Mouse (Mus musculus) midbrain, embryonic 11.5 days (tissue): ENCODE measurements around the gene Myh1. TPM values are rescaled to one million over a fixed set of nuclear protein-coding genes. Genes with fewer than 3 reads are reported as not detected.

Experiments
- ATAC-seq: fragments of 200-750 bp; cut with Nextera tagmentation; 2 replicates; pipeline ENCODE4 v1.8.0; 2017; ENCODE audit warnings: moderate TSS enrichment, moderate library complexity; ENCODE audit not compliant: low FRiP score
- DNase-seq: peaks from one replicate; pipeline ENCODE4 v3.0.0; 2015; ENCODE audit warnings: low spot score; ENCODE audit errors: missing footprints
- H3K27ac ChIP-seq: fragments of 300-500 bp; sonication (generic); 2 replicates; pipeline ENCODE4 v1.5.1; 2014; ENCODE audit warnings: low read depth, low read length
- H3K27me3 ChIP-seq: fragments of 300-500 bp; sonication (generic); 2 replicates; pipeline ENCODE4 v1.6.1; 2014; ENCODE audit warnings: mild to moderate bottlenecking, low read length, moderate library complexity, mixed read lengths; ENCODE audit not compliant: control insufficient read depth, insufficient read depth
- H3K36me3 ChIP-seq: fragments of 300-500 bp; sonication (generic); 2 replicates; pipeline ENCODE4 v1.6.1; 2014; ENCODE audit warnings: mild to moderate bottlenecking, low read length, moderate library complexity, mixed read lengths; ENCODE audit not compliant: control insufficient read depth, insufficient read depth
- H3K4me1 ChIP-seq: fragments of 300-500 bp; sonication (generic); 2 replicates; pipeline ENCODE4 v1.6.1; 2014; ENCODE audit warnings: low read length; ENCODE audit not compliant: control insufficient read depth, insufficient read depth
- H3K4me2 ChIP-seq: fragments of 300-500 bp; sonication (generic); 2 replicates; pipeline ENCODE4 v1.6.1; 2014; ENCODE audit warnings: mild to moderate bottlenecking, moderate library complexity
- H3K4me3 ChIP-seq: fragments of 300-500 bp; sonication (generic); 2 replicates; pipeline ENCODE4 v1.5.1; 2014; ENCODE audit warnings: low read depth, low read length
- H3K9ac ChIP-seq: fragments of 300-500 bp; sonication (generic); 2 replicates; pipeline ENCODE4 v1.6.1; 2014; ENCODE audit warnings: low read length
- H3K9me3 ChIP-seq: fragments of 300-500 bp; sonication (generic); 2 replicates; pipeline ENCODE4 v1.6.1; 2016; ENCODE audit warnings: low read length; ENCODE audit not compliant: control insufficient read depth
- WGBS: fragments of 180-500 bp; shearing (Covaris S2); extraction: QIAGEN DNeasy Blood & Tissue Kit; methylation state at CpG from one replicate; pipeline ENCODE4 v1.1.7; 2014; 5-methylcytosine and 5-hydroxymethylcytosine counted together
- polyA plus RNA-seq: library from polyadenylated mRNA; unstranded; fragments of >200 nt; fragmentation: Nextera tagmentation; extraction: Ambion mirVana; gene quantifications from 2 replicates; pipeline ENCODE4 v1.2.1, GENCODE M21; 2014

Gene Myh1
- polyA plus RNA-seq, 1 experiment from 2014 or later: not detected

GRCm38 (mm10) chr11:67221803-67222202 lies 22.0 kb downstream of the Myh1 start:
- Histone ChIP-seq H3K4me2 (no peak overlapping the region), H3K27ac (no peak overlapping the region), H3K9me3 (no peaks in the 10 kb centered on the region), H3K36me3 (no peaks in the 10 kb centered on the region), H3K27me3 (no peaks in the 10 kb centered on the region), H3K4me3 (no peak overlapping the region), H3K4me1 (no peaks in the 10 kb centered on the region), H3K9ac (no peak overlapping the region)
- no peak for DNase-seq
- ATAC-seq: no peak
- 91% methylated on average over 8 of the region's 8 CpGs for WGBS

GRCm38 (mm10) chr11:67224466-67224865 lies 24.6 kb downstream of the Myh1 start:
- Histone ChIP-seq H3K4me2 (no peak overlapping the region), H3K27me3 (no peaks in the 10 kb centered on the region)
- WGBS: 88% methylated on average over 3 of the region's 3 CpGs

GRCm38 (mm10) chr11:67228731-67229130 lies 28.9 kb downstream of the Myh1 start:
- DNase-seq: no peak
- Histone ChIP-seq H3K36me3 (no peaks in the 10 kb centered on the region), H3K27ac (no peak overlapping the region), H3K4me2 (no peak overlapping the region), H3K4me3 (no peak overlapping the region), H3K4me1 (no peaks in the 10 kb centered on the region), H3K9ac (no peak overlapping the region), H3K27me3 (no peaks in the 10 kb centered on the region), H3K9me3 (no peaks in the 10 kb centered on the region)
- ATAC-seq: no peak
- WGBS: 92% methylated on average over 3 of the region's 3 CpGs

More at GRCm38 (mm10) chr11:67224466-67224865, 24.6 kb downstream of the Myh1 start:
- H3K9me3 ChIP-seq: no peaks in the 10 kb centered on the region
- H3K9ac ChIP-seq: no peak overlapping the region
- no peak overlapping the region for H3K27ac ChIP-seq
- ATAC-seq (no peak), DNase-seq (no peak)
- no peaks in the 10 kb centered on the region for H3K4me1 ChIP-seq
- no peaks in the 10 kb centered on the region for H3K36me3 ChIP-seq
- no peak overlapping the region for H3K4me3 ChIP-seq

- no peak overlapping the region for H3K27ac ChIP-seq
- no peak overlapping the region for H3K4me3 ChIP-seq
- no peak overlapping the region for H3K4me2 ChIP-seq
- DNase-seq (no peak), ATAC-seq (no peak)
- H3K9ac ChIP-seq: no peak overlapping the region
- H3K27me3 ChIP-seq: no peaks in the 10 kb centered on the region
- H3K4me1 ChIP-seq: no peaks in the 10 kb centered on the region
- no peaks in the 10 kb centered on the region for H3K9me3 ChIP-seq
- no peaks in the 10 kb centered on the region for H3K36me3 ChIP-seq
- 89% methylated on average over 5 of the region's 5 CpGs for whole genome bisulfite sequencing
Measured at GRCm38 (mm10) chr11:67229166-67229565, 29.3 kb downstream of the Myh1 start.

- no peaks in the 10 kb centered on the region for H3K9me3 ChIP-seq
Measured at GRCm38 (mm10) chr11:67229946-67230345, 30.1 kb downstream of the Myh1 start.

GRCm38 (mm10) chr11:67235639-67236358 lies 35.9 kb downstream of the Myh1 start:
- no peak overlapping the region for H3K27ac ChIP-seq
- 65% methylated on average over 5 of the region's 5 CpGs for WGBS
- H3K4me1 ChIP-seq: no peaks in the 10 kb centered on the region
- DNase-seq (peak; percentile 85), ATAC-seq (no peak)
- no peak overlapping the region for H3K9ac ChIP-seq
- H3K27me3 ChIP-seq: no peaks in the 10 kb centered on the region
- H3K4me3 ChIP-seq: no peak overlapping the region
- no peaks in the 10 kb centered on the region for H3K36me3 ChIP-seq
- no peaks in the 10 kb centered on the region for H3K9me3 ChIP-seq
- no peak overlapping the region for H3K4me2 ChIP-seq

More at GRCm38 (mm10) chr11:67229946-67230345, 30.1 kb downstream of the Myh1 start:
- no peak for DNase-seq
- Histone ChIP-seq H3K36me3 (no peaks in the 10 kb centered on the region), H3K27ac (no peak overlapping the region), H3K27me3 (no peaks in the 10 kb centered on the region), H3K4me1 (no peaks in the 10 kb centered on the region), H3K4me2 (no peak overlapping the region), H3K4me3 (no peak overlapping the region), H3K9ac (no peak overlapping the region)
- no peak for ATAC-seq
- 89% methylated on average over 2 of the region's 2 CpGs for WGBS

- Histone ChIP-seq H3K4me2 (no peak overlapping the region), H3K27ac (no peak overlapping the region), H3K9me3 (no peaks in the 10 kb centered on the region), H3K9ac (no peak overlapping the region), H3K4me3 (no peak overlapping the region), H3K36me3 (no peaks in the 10 kb centered on the region), H3K27me3 (no peaks in the 10 kb centered on the region), H3K4me1 (no peaks in the 10 kb centered on the region)
- 89% methylated on average over 9 of the region's 9 CpGs for WGBS
- ATAC-seq: no peak
- no peak for DNase-seq
Measured at GRCm38 (mm10) chr11:67236799-67237198, 36.9 kb downstream of the Myh1 start.

GRCm38 (mm10) chr11:67237481-67238079 lies 37.7 kb downstream of the Myh1 start, which contains the start of gene Myh4:
TSS of gene Myh4 (plus strand) at chr11:67238029.
- no peak for DNase-seq
- 82% methylated on average over 5 of the region's 5 CpGs for WGBS
- Histone ChIP-seq H3K4me2 (no peak within 1 kb of the TSS), H3K4me3 (no peak within 1 kb of the TSS), H3K9me3 (no peaks in the 10 kb centered on the region), H3K4me1 (no peaks in the 10 kb centered on the region), H3K36me3 (no peaks in the 10 kb centered on the region), H3K9ac (no peak within 1 kb of the TSS), H3K27me3 (no peaks in the 10 kb centered on the region), H3K27ac (no peak within 1 kb of the TSS)
- no peak for ATAC-seq

- Histone ChIP-seq H3K4me1 (no peaks in the 10 kb centered on the region), H3K4me2 (no peak overlapping the region), H3K36me3 (no peaks in the 10 kb centered on the region), H3K4me3 (no peak overlapping the region), H3K9ac (no peak overlapping the region), H3K9me3 (no peaks in the 10 kb centered on the region), H3K27me3 (no peaks in the 10 kb centered on the region), H3K27ac (no peak overlapping the region)
- no peak for DNase-seq
- no peak for ATAC-seq
- WGBS: 97% methylated on average over 6 of the region's 6 CpGs
Measured at GRCm38 (mm10) chr11:67241051-67241450, 41.2 kb downstream of the Myh1 start.
